Mouse (Mus musculus): ENCODE measurements around the gene Lemd1.
"Not testable (repeated sequence)": the region's sequence is repeated elsewhere in the genome, so short reads cannot be mapped to it uniquely, and the experiment has no call there.

The Lemd1 gene

GRCm38 (mm10) chr1:132191093-132191785 is at the start of gene Lemd1, which contains the start of gene AC124108.1:
Lemd1 (plus strand) TSS chr1:132191431.
AC124108.1 (plus strand) TSS chr1:132191457.
- no peak for DNase-seq (ENCODE audit: low spot score)

- no peak for DNase-seq (ENCODE audit: low spot score)
Observed at GRCm38 (mm10) chr1:132141753-132142152, 49.5 kb upstream of the Lemd1 start.

- DNase-seq (ENCODE audit: low spot score): no peak
Observed at GRCm38 (mm10) chr1:132143079-132143478, 48.2 kb upstream of the Lemd1 start.

GRCm38 (mm10) chr1:132143730-132144129 is 47.5 kb upstream of the Lemd1 start:
- no peak for DNase-seq (ENCODE audit: low spot score)

GRCm38 (mm10) chr1:132144223-132144622 is 47.0 kb upstream of the Lemd1 start:
- DNase-seq (ENCODE audit: low spot score): no peak

- DNase-seq (ENCODE audit: low spot score): no peak
Observed at GRCm38 (mm10) chr1:132144837-132145236, 46.4 kb upstream of the Lemd1 start.

GRCm38 (mm10) chr1:132145973-132146685 is 45.1 kb upstream of the Lemd1 start:
- no peak for DNase-seq (ENCODE audit: low spot score)

- DNase-seq (ENCODE audit: low spot score): no peak
Observed at GRCm38 (mm10) chr1:132149410-132149809, 41.8 kb upstream of the Lemd1 start.

- no peak for DNase-seq (ENCODE audit: low spot score)
Observed at GRCm38 (mm10) chr1:132150171-132150570, 41.1 kb upstream of the Lemd1 start.

- DNase-seq (ENCODE audit: low spot score): no peak
Observed at GRCm38 (mm10) chr1:132150817-132151601, 40.2 kb upstream of the Lemd1 start.

GRCm38 (mm10) chr1:132151908-132152307 is 39.3 kb upstream of the Lemd1 start:
- DNase-seq (ENCODE audit: low spot score): no peak

- DNase-seq (ENCODE audit: low spot score): no peak
Observed at GRCm38 (mm10) chr1:132153086-132153690, 38.0 kb upstream of the Lemd1 start.

- DNase-seq (ENCODE audit: low spot score): no peak
Observed at GRCm38 (mm10) chr1:132153691-132154090, 37.5 kb upstream of the Lemd1 start.

- DNase-seq (ENCODE audit: low spot score): peak; percentile 81
Observed at GRCm38 (mm10) chr1:132155737-132156136, 35.5 kb upstream of the Lemd1 start.

- DNase-seq (ENCODE audit: low spot score): peak; percentile 53
Observed at GRCm38 (mm10) chr1:132157016-132157781, 34.0 kb upstream of the Lemd1 start.

GRCm38 (mm10) chr1:132157808-132158207 is 33.4 kb upstream of the Lemd1 start:
- no peak for DNase-seq (ENCODE audit: low spot score)

GRCm38 (mm10) chr1:132158741-132159140 is 32.5 kb upstream of the Lemd1 start:
- no peak for DNase-seq (ENCODE audit: low spot score)

GRCm38 (mm10) chr1:132159681-132160080 is 31.6 kb upstream of the Lemd1 start:
- no peak for DNase-seq (ENCODE audit: low spot score)

- no peak for DNase-seq (ENCODE audit: low spot score)
Observed at GRCm38 (mm10) chr1:132161211-132161880, 29.9 kb upstream of the Lemd1 start.

- DNase-seq (ENCODE audit: low spot score): not testable (repeated sequence)
Observed at GRCm38 (mm10) chr1:132162618-132163017, 28.6 kb upstream of the Lemd1 start.

All from c-Kit-positive CD71-positive TER-119-positive erythroid progenitor cells, embryonic 14.5 days (primary cell).